Mouse (Mus musculus) hindbrain, embryonic 12.5 days (tissue): ENCODE measurements at regions not wholly inside any gene's neighbourhood (a gene's known extent, or its start where the extent isn't known, plus 50 kb on each side); places are given as distances from the start of the nearest gene placed in this dataset.

Source experiments
- ATAC-seq: fragments of 200-750 bp; cut with Nextera tagmentation; 2 replicates; pipeline ENCODE4 v1.8.0; 2017; ENCODE audit warnings: moderate TSS enrichment; ENCODE audit not compliant: low FRiP score
- H3K27ac ChIP-seq: fragments of 300-500 bp; sonication (generic); 2 replicates; pipeline ENCODE4 v1.5.1; 2016; ENCODE audit warnings: mild to moderate bottlenecking
- H3K27me3 ChIP-seq: fragments of 300-500 bp; sonication (generic); 2 replicates; pipeline ENCODE4 v1.6.1; 2016; ENCODE audit warnings: mild to moderate bottlenecking
- H3K36me3 ChIP-seq: fragments of 300-500 bp; sonication (generic); 2 replicates; pipeline ENCODE4 v1.6.1; 2016; ENCODE audit warnings: mild to moderate bottlenecking
- H3K4me1 ChIP-seq: fragments of 300-500 bp; sonication (generic); 2 replicates; pipeline ENCODE4 v1.6.1; 2016
- H3K4me2 ChIP-seq: fragments of 300-500 bp; sonication (generic); replicated peaks from 2 replicates; pipeline ENCODE4 v1.6.1; 2016; ENCODE audit warnings: mild to moderate bottlenecking
- H3K4me3 ChIP-seq: fragments of 300-500 bp; sonication (generic); 2 replicates; pipeline ENCODE4 v1.5.1; 2016; ENCODE audit warnings: mild to moderate bottlenecking
- H3K9ac ChIP-seq: fragments of 300-500 bp; sonication (generic); 2 replicates; pipeline ENCODE4 v1.6.1; 2016; ENCODE audit warnings: mild to moderate bottlenecking, moderate library complexity
- H3K9me3 ChIP-seq: fragments of 300-500 bp; sonication (generic); replicated peaks from 2 replicates; pipeline ENCODE4 v1.6.1; 2016; ENCODE audit warnings: mild to moderate bottlenecking
- WGBS: fragments of 180-500 bp; shearing (Covaris S2); methylation state at CpG from one replicate; pipeline ENCODE4 v1.1.7; 2016; 5-methylcytosine and 5-hydroxymethylcytosine counted together

DNA sequence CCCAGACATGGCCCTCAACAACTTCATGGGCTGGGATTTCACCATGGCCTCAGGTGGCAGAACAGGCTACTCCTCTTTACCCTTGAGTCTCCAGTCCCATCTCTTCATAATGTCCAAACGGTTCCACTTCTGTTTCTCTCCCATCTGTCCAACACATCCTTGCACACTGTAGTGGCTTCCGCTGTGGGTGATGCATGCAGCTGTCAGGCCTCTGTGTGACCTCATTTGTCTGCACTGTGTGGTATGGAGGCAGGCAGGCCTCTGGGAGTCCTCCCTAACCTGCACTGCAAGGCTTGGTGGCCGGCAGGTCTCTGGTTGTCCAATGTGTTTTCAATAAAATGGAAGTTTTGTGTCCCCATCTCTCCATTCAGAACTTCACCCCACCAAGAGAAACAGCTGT lies 54.9 kb upstream of the Nek6 start:
- 87% methylated on average over 3 of the region's 3 CpGs for WGBS
- no peaks in the 10 kb centered on the region for H3K9me3 ChIP-seq
- H3K27me3 ChIP-seq = no peaks in the 10 kb centered on the region
- no peak overlapping the region for H3K27ac ChIP-seq
- H3K4me1 ChIP-seq = no peaks in the 10 kb centered on the region; the same call in 1 of the 2 replicates
- H3K9ac ChIP-seq = no peak overlapping the region
- no peak overlapping the region for H3K4me2 ChIP-seq
- ATAC-seq = no peak
- no peak overlapping the region for H3K4me3 ChIP-seq
- H3K36me3 ChIP-seq = no peaks in the 10 kb centered on the region

DNA sequence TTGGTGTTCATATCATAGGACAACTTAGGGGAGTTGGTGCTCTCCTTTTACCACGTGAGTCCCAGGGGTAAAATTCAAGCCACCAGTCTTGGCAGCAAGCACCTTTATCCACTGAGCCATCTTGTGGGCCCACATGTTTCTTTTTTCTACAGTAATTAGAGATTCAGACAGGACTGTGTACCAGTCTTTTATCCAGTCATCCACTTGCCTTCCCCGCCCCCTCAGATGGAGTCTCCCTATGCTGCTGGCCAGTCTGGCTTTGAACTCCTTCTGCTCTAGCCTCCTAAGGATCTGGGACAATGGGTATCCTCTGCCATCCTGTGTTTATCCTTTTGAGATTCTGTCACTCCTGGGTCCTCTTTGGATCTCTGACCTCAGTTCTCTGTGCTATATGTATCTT lies 51.1 kb upstream of the Nek6 start:
- Histone ChIP-seq H3K36me3 (no peaks in the 10 kb centered on the region), H3K27me3 (no peaks in the 10 kb centered on the region), H3K4me1 (no peaks in the 10 kb centered on the region; the same call in 1 of the 2 replicates), H3K4me2 (no peak overlapping the region), H3K4me3 (no peak overlapping the region), H3K9me3 (no peaks in the 10 kb centered on the region), H3K27ac (no peak overlapping the region), H3K9ac (no peak overlapping the region)
- 88% methylated on average over 2 of the region's 2 CpGs for WGBS
- no peak for ATAC-seq

DNA sequence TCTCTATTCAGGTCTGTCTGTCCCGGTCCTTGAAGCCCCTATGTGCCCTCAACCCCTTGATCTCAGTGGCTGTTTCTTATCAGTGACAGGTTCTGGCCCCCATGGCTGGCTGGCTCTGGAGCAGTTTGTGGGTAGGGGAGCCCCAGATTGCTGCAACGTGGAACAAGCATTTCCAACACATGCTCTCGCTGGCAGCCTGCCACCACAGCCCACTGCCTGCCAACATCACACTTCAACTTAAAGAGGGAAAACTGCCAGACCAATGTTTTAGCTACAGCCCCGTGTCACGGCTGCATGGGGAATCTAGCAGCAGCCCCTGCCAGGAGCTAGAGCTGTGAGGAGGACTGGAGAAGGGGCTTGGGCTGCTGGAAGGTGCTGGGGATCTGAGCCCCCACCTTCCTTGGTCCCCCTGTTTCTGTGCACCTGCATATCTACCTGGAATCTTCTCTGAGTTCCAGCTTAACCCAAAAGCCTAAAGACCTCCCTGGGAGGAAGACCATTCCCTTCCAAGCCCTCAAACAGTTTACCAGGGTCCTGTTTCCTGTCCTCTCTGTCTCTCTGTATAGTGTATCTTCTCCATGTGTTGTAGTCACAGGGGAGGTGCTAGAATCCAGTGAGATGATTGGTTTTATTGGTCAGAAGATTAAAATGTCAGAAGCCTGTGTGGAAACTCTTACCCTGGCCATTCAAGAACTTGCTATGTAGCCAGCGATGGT lies 50.5 kb upstream of the Nek6 start:
- Histone ChIP-seq H3K27ac (no peak overlapping the region), H3K36me3 (no peaks in the 10 kb centered on the region), H3K4me1 (no peaks in the 10 kb centered on the region; the same call in 1 of the 2 replicates), H3K9me3 (no peaks in the 10 kb centered on the region), H3K27me3 (no peaks in the 10 kb centered on the region), H3K9ac (no peak overlapping the region), H3K4me3 (no peak overlapping the region), H3K4me2 (no peak overlapping the region)
- ATAC-seq = 0 out of 2 replicates have a peak, but pooled peaks have one; percentile 35
- 59% methylated on average over 6 of the region's 6 CpGs for WGBS
